In the genomic region with DNA sequence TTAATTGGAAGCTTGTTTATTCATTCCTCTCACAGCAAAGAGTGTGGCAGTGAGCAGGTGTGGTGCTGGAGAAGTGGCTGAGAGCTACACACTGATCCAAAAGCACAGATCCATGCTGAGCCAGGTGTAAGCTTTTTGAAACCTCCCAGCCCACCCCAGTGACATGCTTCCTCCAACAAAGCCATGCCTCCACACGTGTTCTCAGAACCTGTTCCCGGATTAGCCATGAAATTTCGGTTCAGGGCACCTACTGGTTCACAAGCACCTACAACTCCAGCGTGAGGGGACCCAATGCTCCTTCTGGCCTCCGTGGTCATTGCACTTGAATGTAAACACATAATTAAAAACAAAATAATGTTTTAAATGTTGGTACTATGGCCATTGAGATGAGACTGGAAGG, we compare ENCODE assay signal across 23 mouse cellular contexts. TPM values are rescaled to one million over a fixed set of nuclear protein-coding genes. Genes with fewer than 3 reads are reported as not detected.
DNase-seq lines count a peak whose midpoint lies in the region; TF ChIP-seq lines count a peak whose summit lies in the region.
"Had no signal": no experiment of that assay in that cellular context is flagged by ENCODE, and none has a peak within 500 bp of the region (broad histone marks: within the 10 kb centered on the region; RNA-seq: fewer than 3 reads in every experiment).

No protein-coding gene starts in this region.

- H3K9me3 ChIP-seq in embryonic facial prominence, embryonic 10.5 days, result no peaks in the 10 kb centered on the region
- H3K9me3 ChIP-seq: embryonic facial prominence, embryonic 12.5 days; forebrain, embryonic 13.5 days; forebrain, embryonic 15.5 days; G1E had no signal

- peak; percentile 81 for DNase-seq in heart, adult 11 months
- no peak for DNase-seq in heart, adult 8-10 months (ENCODE audit: low spot score)
- no peak for DNase-seq in thymus, adult 2 months
- no peak for DNase-seq in thymus, adult 18-20 months
- DNase-seq in embryonic facial prominence, embryonic 10.5 days (ENCODE audit: low spot score), result no peak
- DNase-seq: adrenal gland, adult 8-10 months; adrenal gland, postnatal 14 days; adrenal gland, postnatal 36 days; B cell, adult 2 months; cerebellum, adult 11 months; cerebellum, adult 18-20 months; cerebellum, adult 8-10 months; cerebellum, adult 9-11 months; cerebellum, postnatal 14 days; cerebellum, postnatal 36 days; embryo, embryonic 11 days; forebrain, postnatal 0 days had no signal

- H3K4me3 ChIP-seq in thymus, adult 2 months (ENCODE audit: control insufficient read depth, insufficient read depth, low read length), result no peak overlapping the region
- no peak overlapping the region for H3K4me3 ChIP-seq in embryonic facial prominence, embryonic 10.5 days
- H3K4me3 ChIP-seq: embryonic facial prominence, embryonic 12.5 days; forebrain, embryonic 13.5 days; forebrain, embryonic 15.5 days had no signal

- H3K36me3 ChIP-seq in thymus, adult 2 months (ENCODE audit: control insufficient read depth, insufficient read depth, low read length), result peaks cover 13% of the 10 kb centered on the region
- H3K36me3 ChIP-seq in embryonic facial prominence, embryonic 10.5 days (replicated peaks), result peaks cover 66% of the 10 kb centered on the region

- peaks cover 33% of the 10 kb centered on the region for H3K4me1 ChIP-seq in thymus, adult 2 months (replicated peaks; ENCODE audit: control insufficient read depth, insufficient read depth, low read length)
- H3K4me1 ChIP-seq in embryonic facial prominence, embryonic 10.5 days, result peaks cover 6% of the 10 kb centered on the region
- H3K4me1 ChIP-seq: embryonic facial prominence, embryonic 12.5 days; forebrain, embryonic 13.5 days; forebrain, embryonic 15.5 days had no signal

- WGBS in thymus, adult 2 months, result 93% methylated on average over 5 of the region's 5 CpGs
- WGBS in embryonic facial prominence, embryonic 10.5 days, result 95% methylated on average over 5 of the region's 5 CpGs

- no peak for TF ChIP-seq CTCF in thymus, adult 2 months (IDR thresholded peaks at IDR 0.05; ENCODE audit: borderline replicate concordance, control insufficient read depth, extremely low read depth, insufficient read depth, low read length, poor library complexity)

- TF ChIP-seq POLR2A in thymus, adult 2 months (IDR thresholded peaks at IDR 0.05; ENCODE audit: control insufficient read depth, extremely low read depth, insufficient read depth, low read length, poor library complexity), result no peak

- no peaks in the 10 kb centered on the region for H3K27me3 ChIP-seq in thymus, adult 2 months (ENCODE audit: control insufficient read depth, insufficient read depth, low read length)
- no peaks in the 10 kb centered on the region for H3K27me3 ChIP-seq in embryonic facial prominence, embryonic 10.5 days (replicated peaks; ENCODE audit: low read depth, poor library complexity, severe bottlenecking)
- H3K27me3 ChIP-seq: CH12.LX; embryonic facial prominence, embryonic 12.5 days; forebrain, embryonic 13.5 days; forebrain, embryonic 15.5 days; Patski had no signal

- peak overlapping the region; percentile 73; the same call in 1 of the 2 replicates for H3K27ac ChIP-seq in thymus, adult 2 months (ENCODE audit: control insufficient read depth, insufficient read depth, low read length)
- no peak overlapping the region for H3K27ac ChIP-seq in embryonic facial prominence, embryonic 10.5 days (replicated peaks)
- H3K27ac ChIP-seq: embryonic facial prominence, embryonic 12.5 days; forebrain, embryonic 13.5 days; forebrain, embryonic 15.5 days had no signal

RNA-seq across cellular contexts. Expression of gene Tmem123, which starts 9.8 kb away (rescaled TPM):
- 10 to 100 TPM; 37.9 to 41.2 (median 38.4) TPM for total RNA-seq in heart, adult 8-10 months (2022)
- 123 and 128 TPM in 2 replicates for polyA plus RNA-seq in thymus, adult 2 months (2012; rRNA removed)
- polyA plus RNA-seq in embryonic facial prominence, embryonic 10.5 days (2016; fragmentation: Nextera tagmentation; extraction: Ambion mirVana), result 100 and 110 TPM in 2 replicates
